Mouse (Mus musculus) forebrain, embryonic 11.5 days (tissue): ENCODE results near the gene Nav2. TPM values are rescaled to one million over a fixed set of nuclear protein-coding genes. Genes with fewer than 3 reads are reported as not detected.

Experiments
- ATAC-seq: fragments of 200-750 bp; cut with Nextera tagmentation; replicated peaks from 2 replicates; pipeline ENCODE4 v1.8.0; 2017; ENCODE audit warnings: moderate TSS enrichment; ENCODE audit not compliant: low FRiP score
- DNase-seq: peaks from one replicate; pipeline ENCODE4 v3.0.0-alpha.2; 2017; ENCODE audit warnings: low spot score
- H3K27ac ChIP-seq: fragments of 300-500 bp; sonication (generic); 2 replicates; pipeline ENCODE4 v1.5.1; 2014; ENCODE audit warnings: low read depth, low read length
- H3K27me3 ChIP-seq: fragments of 300-500 bp; sonication (generic); 2 replicates; pipeline ENCODE4 v1.6.1; 2014; ENCODE audit warnings: mild to moderate bottlenecking, low read length, mixed read lengths; ENCODE audit not compliant: control insufficient read depth, insufficient read depth
- H3K36me3 ChIP-seq: fragments of 300-500 bp; sonication (generic); 2 replicates; pipeline ENCODE4 v1.6.1; 2014; ENCODE audit warnings: mild to moderate bottlenecking, low read length, moderate library complexity, mixed read lengths; ENCODE audit not compliant: control insufficient read depth, insufficient read depth
- H3K4me1 ChIP-seq: fragments of 300-500 bp; sonication (generic); replicated peaks from 2 replicates; pipeline ENCODE4 v1.6.1; 2014; ENCODE audit warnings: low read length, mixed read lengths; ENCODE audit not compliant: control insufficient read depth, insufficient read depth
- H3K4me2 ChIP-seq: fragments of 300-500 bp; sonication (generic); 2 replicates; pipeline ENCODE4 v1.6.1; 2014; ENCODE audit warnings: low read depth, mild to moderate bottlenecking, low read length, moderate library complexity, mixed read lengths; ENCODE audit not compliant: severe bottlenecking
- H3K4me3 ChIP-seq: fragments of 300-500 bp; sonication (generic); 2 replicates; pipeline ENCODE4 v1.5.1; 2014; ENCODE audit warnings: low read depth, low read length
- H3K9ac ChIP-seq: fragments of 300-500 bp; sonication (generic); 2 replicates; pipeline ENCODE4 v1.6.1; 2014; ENCODE audit warnings: low read length
- H3K9me3 ChIP-seq: fragments of 300-500 bp; sonication (generic); 2 replicates; pipeline ENCODE4 v1.6.1; 2016; ENCODE audit warnings: low read length, mixed read lengths; ENCODE audit not compliant: control insufficient read depth
- WGBS: fragments of 180-500 bp; shearing (Covaris S2); extraction: QIAGEN DNeasy Blood & Tissue Kit; methylation state at CpG from one replicate; pipeline ENCODE4 v1.1.7; 2014; 5-methylcytosine and 5-hydroxymethylcytosine counted together
- polyA plus RNA-seq: library from polyadenylated mRNA; unstranded; fragments of >200 nt; fragmentation: Nextera tagmentation; extraction: Ambion mirVana; gene quantifications from 2 replicates; pipeline ENCODE4 v1.2.1, GENCODE M21; 2014

Nav2 gene
- polyA plus RNA-seq, 1 experiment from 2014 or later: 7.2 TPM

- H3K4me3 ChIP-seq: no peak overlapping the region
- peak overlapping the region; percentile 50 for H3K27ac ChIP-seq
- H3K36me3 ChIP-seq: no peaks in the 10 kb centered on the region
- ATAC-seq: peak; percentile 72
- no peaks in the 10 kb centered on the region; the same call in 1 of the 2 replicates for H3K27me3 ChIP-seq
- DNase-seq: peak; percentile 62
- WGBS: 9% methylated on average over 11 of the region's 11 CpGs
- H3K4me1 ChIP-seq: peaks cover 18% of the 10 kb centered on the region
- no peaks in the 10 kb centered on the region for H3K9me3 ChIP-seq
- peak overlapping the region; percentile 5; the same call in 1 of the 2 replicates for H3K4me2 ChIP-seq
- H3K9ac ChIP-seq: peak overlapping the region; percentile 35; the same call in 1 of the 2 replicates
Observed at GRCm38 (mm10) chr7:49496111-49496510, 587.6 kb downstream of the Nav2 start.

GRCm38 (mm10) chr7:49496766-49497425 is 588.4 kb downstream of the Nav2 start:
- Histone ChIP-seq H3K36me3 (no peaks in the 10 kb centered on the region), H3K4me2 (peak overlapping the region; percentile 2; the same call in 1 of the 2 replicates), H3K27ac (0 out of 2 replicates have a peak overlapping the region, but pooled peaks have one; percentile 18), H3K9ac (no peak overlapping the region), H3K4me1 (peaks cover 18% of the 10 kb centered on the region), H3K9me3 (no peaks in the 10 kb centered on the region), H3K27me3 (no peaks in the 10 kb centered on the region; the same call in 1 of the 2 replicates), H3K4me3 (no peak overlapping the region)
- DNase-seq (peak; percentile 60), ATAC-seq (peak; percentile 57)
- 26% methylated on average over 13 of the region's 13 CpGs for WGBS

GRCm38 (mm10) chr7:49497426-49497892 is 588.9 kb downstream of the Nav2 start:
- no peak overlapping the region for H3K27ac ChIP-seq
- H3K9me3 ChIP-seq: no peaks in the 10 kb centered on the region
- no peak for ATAC-seq
- WGBS: 60% methylated on average over 4 of the region's 4 CpGs
- no peaks in the 10 kb centered on the region; the same call in 1 of the 2 replicates for H3K27me3 ChIP-seq
- no peak overlapping the region for H3K4me3 ChIP-seq
- no peak for DNase-seq
- H3K4me2 ChIP-seq: no peak overlapping the region
- no peaks in the 10 kb centered on the region for H3K36me3 ChIP-seq
- no peak overlapping the region for H3K9ac ChIP-seq
- H3K4me1 ChIP-seq: peaks cover 18% of the 10 kb centered on the region

DNA sequence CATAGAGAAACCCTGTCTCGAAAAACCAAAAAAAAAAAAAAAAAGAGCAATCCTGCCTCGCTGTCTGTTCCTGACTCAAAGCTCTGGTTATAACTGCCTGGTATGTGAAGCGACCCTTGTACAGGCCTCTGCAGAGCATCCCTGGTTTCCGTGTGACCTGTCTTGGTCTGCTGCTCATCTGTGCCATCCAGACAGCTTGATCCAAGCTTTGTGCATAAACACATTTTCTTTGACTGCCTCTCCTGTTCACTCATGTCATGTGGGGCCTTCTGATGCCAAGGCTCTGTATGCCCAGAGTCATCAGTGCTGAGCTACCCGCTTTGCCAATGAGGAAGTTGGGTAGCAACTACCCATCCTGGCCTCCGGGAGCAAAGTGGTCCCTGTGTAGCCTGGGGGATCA is 591.1 kb downstream of the Nav2 start:
- Histone ChIP-seq H3K4me3 (no peak overlapping the region), H3K9ac (no peak overlapping the region), H3K4me2 (no peak overlapping the region), H3K36me3 (no peaks in the 10 kb centered on the region), H3K4me1 (peaks cover 18% of the 10 kb centered on the region), H3K27me3 (no peaks in the 10 kb centered on the region), H3K9me3 (no peaks in the 10 kb centered on the region), H3K27ac (no peak overlapping the region)
- no peak for DNase-seq
- 89% methylated on average over 6 of the region's 6 CpGs for WGBS
- ATAC-seq: no peak

- WGBS: 91% methylated on average over 5 of the region's 5 CpGs
- no peaks in the 10 kb centered on the region for H3K27me3 ChIP-seq
Observed at GRCm38 (mm10) chr7:49500916-49501315, 592.4 kb downstream of the Nav2 start.

DNA sequence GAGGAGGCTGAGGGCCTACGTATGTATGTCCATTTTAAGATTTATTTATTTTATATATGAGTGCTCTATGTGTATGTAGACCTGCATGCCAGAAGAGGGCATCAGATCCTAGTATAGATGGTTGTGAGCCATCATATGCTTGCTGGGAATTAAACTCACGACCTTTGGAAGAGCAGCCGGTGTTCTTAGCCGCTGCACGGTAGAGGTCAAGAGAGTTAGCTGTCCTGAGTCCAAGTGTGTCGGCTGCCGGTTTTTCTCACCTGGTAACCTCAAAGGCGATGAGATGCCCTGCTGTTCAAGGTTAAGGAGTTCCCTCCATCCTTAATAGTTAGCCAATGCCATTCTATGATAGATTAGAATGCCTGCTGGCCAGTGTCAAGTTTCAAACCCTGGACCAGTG is 594.9 kb downstream of the Nav2 start:
- H3K27ac ChIP-seq: no peak overlapping the region
- H3K9me3 ChIP-seq: no peaks in the 10 kb centered on the region
- no peaks in the 10 kb centered on the region for H3K27me3 ChIP-seq
- no peak for ATAC-seq
- WGBS: 68% methylated on average over 8 of the region's 8 CpGs
- no peaks in the 10 kb centered on the region for H3K36me3 ChIP-seq
- no peak overlapping the region for H3K4me2 ChIP-seq
- H3K9ac ChIP-seq: no peak overlapping the region
- no peak overlapping the region for H3K4me3 ChIP-seq
- peaks cover 5% of the 10 kb centered on the region; the same call in 1 of the 2 replicates for H3K4me1 ChIP-seq
- DNase-seq: no peak

More at GRCm38 (mm10) chr7:49500916-49501315, 592.4 kb downstream of the Nav2 start:
- Histone ChIP-seq H3K4me2 (no peak overlapping the region), H3K4me3 (no peak overlapping the region), H3K9ac (no peak overlapping the region), H3K27ac (no peak overlapping the region), H3K36me3 (no peaks in the 10 kb centered on the region), H3K9me3 (no peaks in the 10 kb centered on the region), H3K4me1 (peaks cover 20% of the 10 kb centered on the region)
- ATAC-seq (no peak), DNase-seq (no peak)

- no peaks in the 10 kb centered on the region for H3K9me3 ChIP-seq
- H3K36me3 ChIP-seq: no peaks in the 10 kb centered on the region
- DNase-seq (no peak), ATAC-seq (no peak)
- H3K4me2 ChIP-seq: no peak overlapping the region
- peaks cover 5% of the 10 kb centered on the region; the same call in 1 of the 2 replicates for H3K4me1 ChIP-seq
- no peak overlapping the region for H3K27ac ChIP-seq
- 36% methylated on average over 2 of the region's 2 CpGs for WGBS
- no peaks in the 10 kb centered on the region for H3K27me3 ChIP-seq
- no peak overlapping the region for H3K9ac ChIP-seq
- no peak overlapping the region for H3K4me3 ChIP-seq
Observed at GRCm38 (mm10) chr7:49503881-49504280, 595.4 kb downstream of the Nav2 start.

- H3K27ac ChIP-seq: no peak overlapping the region
- WGBS: 6% methylated on average over 3 of the region's 3 CpGs
- DNase-seq (no peak), ATAC-seq (peak; percentile 45)
- peaks cover 5% of the 10 kb centered on the region; the same call in 1 of the 2 replicates for H3K4me1 ChIP-seq
- no peaks in the 10 kb centered on the region for H3K9me3 ChIP-seq
- no peaks in the 10 kb centered on the region for H3K36me3 ChIP-seq
- H3K4me3 ChIP-seq: no peak overlapping the region
- no peak overlapping the region for H3K9ac ChIP-seq
- 0 out of 2 replicates have a peak overlapping the region, but pooled peaks have one; percentile 18 for H3K4me2 ChIP-seq
- no peaks in the 10 kb centered on the region for H3K27me3 ChIP-seq
Observed at GRCm38 (mm10) chr7:49504297-49504696, 595.8 kb downstream of the Nav2 start.
